Mouse (Mus musculus) stomach, embryonic 14.5 days (tissue): ENCODE results near the gene Abl1. TPM values are rescaled to one million over a fixed set of nuclear protein-coding genes. Genes with fewer than 3 reads are reported as not detected.

Experiments used
- ATAC-seq: fragments of 200-750 bp; cut with Nextera tagmentation; 2 replicates; pipeline ENCODE4 v1.8.0; 2017; ENCODE audit warnings: low read depth, moderate TSS enrichment; ENCODE audit not compliant: insufficient number of reproducible peaks, insufficient read depth, low FRiP score
- H3K27ac ChIP-seq: fragments of 300-500 bp; sonication (generic); 2 replicates; pipeline ENCODE4 v1.5.1; 2014; ENCODE audit warnings: mild to moderate bottlenecking, low read length, moderate library complexity, mixed read lengths
- H3K27me3 ChIP-seq: fragments of 300-500 bp; sonication (generic); 2 replicates; pipeline ENCODE4 v1.6.1; 2014; ENCODE audit warnings: low read length, control low read depth, mixed read lengths; ENCODE audit not compliant: control insufficient read depth, insufficient read depth
- H3K36me3 ChIP-seq: fragments of 300-500 bp; sonication (generic); 2 replicates; pipeline ENCODE4 v1.6.1; 2014; ENCODE audit warnings: mild to moderate bottlenecking, control low read depth, low read length, moderate library complexity, mixed read lengths; ENCODE audit not compliant: control insufficient read depth, insufficient read depth
- H3K4me1 ChIP-seq: fragments of 300-500 bp; sonication (generic); 2 replicates; pipeline ENCODE4 v1.6.1; 2014; ENCODE audit warnings: low read length, control low read depth, mixed read lengths; ENCODE audit not compliant: control insufficient read depth, insufficient read depth
- H3K4me2 ChIP-seq: fragments of 300-500 bp; sonication (generic); replicated peaks from 2 replicates; pipeline ENCODE4 v1.6.1; 2014; ENCODE audit warnings: low read depth, low read length, control low read depth
- H3K4me3 ChIP-seq: fragments of 300-500 bp; sonication (generic); 2 replicates; pipeline ENCODE4 v1.5.1; 2014; ENCODE audit warnings: low read depth, low read length, control low read depth
- H3K9ac ChIP-seq: fragments of 300-500 bp; sonication (generic); replicated peaks from 2 replicates; pipeline ENCODE4 v1.6.1; 2014; ENCODE audit warnings: low read depth, mild to moderate bottlenecking, control low read depth, low read length, moderate library complexity, mixed read lengths
- H3K9me3 ChIP-seq: fragments of 300-500 bp; sonication (generic); 2 replicates; pipeline ENCODE4 v1.6.1; 2016; ENCODE audit warnings: low read depth, low read length, control low read depth; ENCODE audit not compliant: control insufficient read depth
- WGBS: fragments of 180-500 bp; shearing (Covaris S2); extraction: QIAGEN DNeasy Blood & Tissue Kit; methylation state at CpG from one replicate; pipeline ENCODE4 v1.1.7; 2014; 5-methylcytosine and 5-hydroxymethylcytosine counted together
- polyA plus RNA-seq: library from polyadenylated mRNA; unstranded; fragments of >200 nt; fragmentation: Nextera tagmentation; extraction: Ambion mirVana; gene quantifications from 2 replicates; pipeline ENCODE4 v1.2.1, GENCODE M21; 2014

The Abl1 gene
- polyA plus RNA-seq, 1 experiment from 2014 or later: 46.4 TPM

DNA sequence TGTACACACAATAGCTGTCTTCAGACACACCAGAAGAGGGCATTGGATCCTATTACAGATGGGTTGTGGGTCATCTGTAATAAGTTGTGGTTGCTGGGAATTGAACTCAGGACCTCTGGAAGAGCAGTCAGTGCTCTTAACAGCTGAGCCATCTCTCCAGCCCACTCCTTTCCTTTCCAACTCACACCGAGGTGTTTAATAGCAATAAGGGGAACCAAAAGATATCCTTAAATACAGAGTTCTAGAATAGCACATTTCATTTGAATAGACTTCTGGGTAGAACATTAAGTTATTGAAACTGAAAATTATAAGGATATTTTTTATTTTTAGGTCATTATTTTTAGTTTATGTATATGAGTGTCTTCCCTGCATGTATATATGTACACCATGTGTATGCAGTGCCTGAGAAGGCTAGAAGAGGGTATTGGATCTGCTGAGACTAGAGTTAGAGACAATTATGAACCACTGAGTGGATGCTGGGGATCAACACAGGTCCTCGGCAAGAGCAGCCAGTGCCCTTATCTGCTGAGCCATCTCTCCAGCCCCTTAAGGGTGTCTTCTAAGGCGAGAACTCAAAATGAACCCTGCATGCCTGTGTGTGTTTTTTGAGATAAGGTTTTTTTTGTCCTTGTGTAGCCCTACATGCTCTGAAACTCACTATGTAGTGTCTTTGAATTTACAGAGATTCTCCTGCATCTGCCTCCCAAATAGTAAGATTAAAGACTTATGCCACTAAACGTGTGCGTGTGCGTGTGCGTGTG lies 36.7 kb downstream of the Abl1 start:
- WGBS: 91% methylated on average over 7 of the region's 7 CpGs
- Histone ChIP-seq H3K4me1 (no peaks in the 10 kb centered on the region), H3K27me3 (no peaks in the 10 kb centered on the region), H3K9me3 (no peaks in the 10 kb centered on the region), H3K9ac (no peak overlapping the region), H3K4me2 (no peak overlapping the region), H3K36me3 (no peaks in the 10 kb centered on the region), H3K27ac (no peak overlapping the region), H3K4me3 (no peak overlapping the region)
- ATAC-seq: no peak

DNA sequence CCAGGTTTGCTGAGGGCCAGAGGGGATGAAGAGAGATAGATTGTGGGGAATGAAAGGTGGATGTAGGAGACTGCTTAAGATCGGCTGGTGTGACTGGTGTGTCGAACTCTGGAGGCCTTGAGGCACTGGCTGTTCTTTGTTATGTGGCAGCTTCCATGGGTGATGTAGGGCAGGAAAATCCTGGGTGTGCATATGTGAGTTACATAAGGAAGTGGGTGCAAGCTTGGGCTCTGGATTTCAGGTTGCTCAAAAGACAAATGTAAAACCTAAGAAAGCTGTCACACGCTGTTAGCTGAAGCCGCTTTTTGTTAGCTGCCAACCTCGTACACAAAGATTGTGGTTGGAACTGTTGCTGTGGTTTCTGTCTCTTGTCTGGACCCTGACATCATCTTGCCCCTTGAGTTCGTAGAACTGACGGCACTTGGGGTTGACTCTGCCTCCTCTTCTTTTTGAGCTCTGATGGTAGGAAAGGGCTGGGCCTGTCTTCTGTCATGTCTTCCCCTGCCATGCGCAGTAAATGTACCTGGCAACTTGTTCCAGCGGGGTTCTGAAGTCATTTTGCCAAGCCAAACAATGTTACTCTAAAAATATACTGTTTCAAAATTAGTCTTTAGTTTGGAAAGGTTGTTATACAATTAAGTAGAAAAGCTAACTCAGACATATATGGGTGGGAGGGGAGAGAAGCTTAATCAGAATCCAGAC lies 39.6 kb downstream of the Abl1 start:
- Histone ChIP-seq H3K9me3 (no peaks in the 10 kb centered on the region), H3K27ac (no peak overlapping the region), H3K9ac (no peak overlapping the region), H3K27me3 (no peaks in the 10 kb centered on the region), H3K4me2 (no peak overlapping the region), H3K36me3 (no peaks in the 10 kb centered on the region), H3K4me3 (no peak overlapping the region), H3K4me1 (no peaks in the 10 kb centered on the region)
- no peak for ATAC-seq
- 73% methylated on average over 9 of the region's 9 CpGs for WGBS

DNA sequence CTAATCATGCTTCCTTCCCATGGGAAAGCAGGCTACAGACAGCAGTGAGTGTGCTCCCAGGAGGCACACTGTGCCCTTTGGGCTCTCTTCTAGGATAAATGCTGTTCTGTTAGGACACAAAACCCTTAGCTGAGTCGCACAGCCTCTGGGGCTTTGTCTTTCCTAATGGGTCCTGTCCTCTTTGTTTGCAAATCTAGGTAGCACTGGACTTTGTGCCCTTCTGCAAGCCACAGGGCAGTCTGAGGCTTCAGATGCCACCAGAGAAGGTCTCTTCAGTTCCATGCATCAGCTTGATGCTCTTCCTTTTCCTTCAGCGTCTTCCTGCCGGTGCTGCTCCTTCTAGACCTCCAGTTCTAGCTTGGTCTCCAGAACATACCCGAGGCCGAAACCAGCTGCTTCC lies 42.5 kb downstream of the Abl1 start:
- Histone ChIP-seq H3K9ac (no peak overlapping the region), H3K4me1 (0 out of 2 replicates have a peak, but pooled peaks cover 2% of the 10 kb centered on the region), H3K9me3 (no peaks in the 10 kb centered on the region), H3K4me3 (no peak overlapping the region), H3K27ac (no peak overlapping the region), H3K4me2 (no peak overlapping the region), H3K36me3 (no peaks in the 10 kb centered on the region), H3K27me3 (no peaks in the 10 kb centered on the region)
- no peak for ATAC-seq
- 90% methylated on average over 5 of the region's 5 CpGs for whole genome bisulfite sequencing

DNA sequence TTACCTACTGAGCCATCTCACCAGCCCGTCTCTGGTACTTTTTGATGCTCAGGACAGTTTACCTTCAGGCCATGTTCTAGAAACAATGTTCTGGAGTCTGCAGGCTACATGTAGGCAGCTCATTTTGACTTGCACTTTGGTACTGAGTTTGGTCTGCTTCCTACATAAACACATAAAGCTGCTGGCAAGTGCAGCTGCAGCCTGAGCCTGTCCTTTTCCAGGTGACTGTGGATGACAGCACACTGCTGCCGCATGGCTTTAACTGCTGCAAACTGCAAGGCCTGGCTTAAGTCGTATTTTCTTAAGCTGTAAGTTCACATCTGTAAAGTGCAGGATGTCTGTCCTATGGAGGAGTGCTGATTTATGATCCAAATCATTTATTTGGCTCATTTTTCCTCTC lies 44.3 kb downstream of the Abl1 start:
- Histone ChIP-seq H3K9ac (no peak overlapping the region), H3K36me3 (no peaks in the 10 kb centered on the region), H3K4me2 (no peak overlapping the region), H3K4me3 (no peak overlapping the region), H3K9me3 (no peaks in the 10 kb centered on the region), H3K27ac (no peak overlapping the region), H3K4me1 (0 out of 2 replicates have a peak, but pooled peaks cover 2% of the 10 kb centered on the region), H3K27me3 (no peaks in the 10 kb centered on the region)
- 51% methylated on average over 3 of the region's 3 CpGs for WGBS
- no peak for ATAC-seq

DNA sequence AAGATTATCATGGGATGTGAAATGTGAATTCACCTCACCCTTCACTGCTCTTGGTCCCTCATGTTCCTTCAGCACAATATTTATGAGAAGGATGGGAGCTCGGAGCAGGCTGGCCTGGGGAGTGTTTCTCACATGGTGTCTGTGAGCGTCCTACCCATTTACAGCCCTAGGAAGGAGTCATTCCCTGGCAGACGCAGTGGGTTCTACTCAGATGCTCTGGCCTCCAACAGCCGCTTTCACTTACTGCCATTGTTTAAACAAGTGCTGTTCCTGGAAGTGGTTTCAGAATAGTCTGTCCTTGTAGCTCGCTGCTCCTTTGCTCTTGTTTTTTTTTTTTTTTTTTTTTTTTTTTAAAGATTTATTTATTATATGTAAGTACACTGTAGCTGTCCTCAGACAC lies 45.4 kb downstream of the Abl1 start:
- no peak overlapping the region for H3K9ac ChIP-seq
- H3K27me3 ChIP-seq: no peaks in the 10 kb centered on the region
- 58% methylated on average over 5 of the region's 5 CpGs for WGBS
- no peak overlapping the region for H3K27ac ChIP-seq
- no peaks in the 10 kb centered on the region for H3K36me3 ChIP-seq
- no peak overlapping the region for H3K4me2 ChIP-seq
- H3K4me1 ChIP-seq: 0 out of 2 replicates have a peak, but pooled peaks cover 2% of the 10 kb centered on the region
- H3K9me3 ChIP-seq: no peaks in the 10 kb centered on the region
- no peak for ATAC-seq
- H3K4me3 ChIP-seq: no peak overlapping the region

DNA sequence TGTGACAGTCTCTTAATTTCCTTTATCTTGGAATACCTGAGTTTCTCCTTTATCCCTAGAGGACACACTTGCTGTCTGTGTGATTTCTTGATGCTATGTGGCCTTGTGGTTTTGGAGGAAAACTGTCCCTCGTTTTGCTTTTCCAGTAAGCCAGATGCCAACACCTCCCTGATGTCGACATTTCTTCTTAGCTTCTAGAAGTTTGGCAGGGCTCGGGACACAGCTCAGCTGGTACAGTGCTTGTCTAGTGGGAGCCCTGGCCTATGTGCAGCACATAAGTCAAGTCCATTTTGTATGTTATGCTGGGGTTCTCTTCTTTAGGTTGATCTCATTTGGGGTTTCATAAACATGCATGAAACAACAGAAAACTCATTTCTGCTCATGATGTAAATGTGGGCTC lies 50.9 kb downstream of the Abl1 start:
- Histone ChIP-seq H3K9me3 (no peaks in the 10 kb centered on the region), H3K4me1 (peaks cover 8% of the 10 kb centered on the region; the same call in 1 of the 2 replicates), H3K4me2 (no peak overlapping the region), H3K27me3 (no peaks in the 10 kb centered on the region), H3K27ac (no peak overlapping the region), H3K9ac (no peak overlapping the region), H3K36me3 (no peaks in the 10 kb centered on the region), H3K4me3 (no peak overlapping the region)
- ATAC-seq: no peak
- WGBS: 70% methylated on average over 3 of the region's 3 CpGs

DNA sequence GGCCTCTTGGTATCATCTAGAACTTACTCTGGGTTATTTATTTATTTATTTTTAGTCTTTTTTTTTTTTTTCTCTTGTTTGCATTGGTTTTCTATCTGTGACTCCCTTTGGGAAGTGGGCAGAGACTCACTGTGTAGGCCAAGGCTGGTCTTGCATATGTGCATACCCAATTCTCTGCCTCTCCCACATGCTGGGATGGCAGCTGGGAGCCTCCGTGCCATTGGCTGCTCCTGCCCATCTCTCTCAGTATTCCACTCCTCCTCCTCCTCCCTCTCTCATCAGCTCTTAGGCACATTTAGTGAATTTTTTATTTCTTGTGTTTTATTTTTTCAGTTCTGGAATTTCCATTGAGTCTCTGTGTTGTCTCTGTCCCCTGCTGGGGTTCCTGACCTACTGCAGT lies 53.6 kb downstream of the Abl1 start:
- H3K4me1 ChIP-seq: peaks cover 20% of the 10 kb centered on the region
- no peak overlapping the region for H3K4me2 ChIP-seq
- WGBS: 76% methylated on average over 1 of the region's 1 CpGs

DNA sequence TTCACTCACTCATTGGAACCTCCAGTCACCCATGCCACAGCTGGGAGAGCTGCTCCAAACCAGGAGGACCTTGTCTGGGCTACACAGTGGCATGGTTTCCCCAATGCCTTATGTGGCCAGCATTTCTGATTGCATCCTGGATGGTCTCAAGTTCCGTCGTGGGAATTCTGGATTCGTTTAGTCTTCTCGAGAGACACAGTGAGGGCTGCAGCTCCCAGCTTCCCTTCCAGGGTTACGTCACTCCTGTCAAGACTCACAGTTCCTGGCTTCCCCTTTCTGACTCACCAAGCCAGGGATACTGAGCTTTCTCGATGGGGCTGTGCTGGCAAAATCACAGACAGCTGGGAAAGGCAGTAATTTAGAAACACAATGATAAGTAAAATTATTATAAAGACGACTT lies 54.0 kb downstream of the Abl1 start:
- no peaks in the 10 kb centered on the region for H3K36me3 ChIP-seq
- no peaks in the 10 kb centered on the region for H3K27me3 ChIP-seq
- no peak overlapping the region for H3K4me2 ChIP-seq
- no peaks in the 10 kb centered on the region for H3K9me3 ChIP-seq
- peaks cover 24% of the 10 kb centered on the region for H3K4me1 ChIP-seq
- no peak overlapping the region for H3K4me3 ChIP-seq
- ATAC-seq: no peak
- WGBS: 25% methylated on average over 7 of the region's 7 CpGs
- no peak overlapping the region for H3K9ac ChIP-seq
- H3K27ac ChIP-seq: no peak overlapping the region; the same call in 1 of the 2 replicates

More for the DNA sequence above, 53.6 kb downstream of the Abl1 start:
- H3K36me3 ChIP-seq: no peaks in the 10 kb centered on the region
- H3K4me3 ChIP-seq: no peak overlapping the region
- no peaks in the 10 kb centered on the region for H3K27me3 ChIP-seq
- ATAC-seq: no peak
- no peak overlapping the region for H3K27ac ChIP-seq
- H3K9me3 ChIP-seq: no peaks in the 10 kb centered on the region
- H3K9ac ChIP-seq: no peak overlapping the region
